Mouse (Mus musculus) ES-Bruce4 (cell line): ENCODE measurements at regions not wholly inside any gene's neighbourhood (a gene's known extent, or its start where the extent isn't known, plus 50 kb on each side); places are given as distances from the start of the nearest gene placed in this dataset.

Experiments
- CTCF ChIP-seq: IDR thresholded peaks from one replicate; pipeline ENCODE4 v1.8.1; 2011; ENCODE audit warnings: low read depth, low read length
- POLR2A ChIP-seq: IDR thresholded peaks from one replicate; pipeline ENCODE4 v1.8.1; 2011; ENCODE audit warnings: low read length; ENCODE audit not compliant: insufficient read depth

GRCm38 (mm10) chr10:116645631-116646030, 64.3 kb upstream of the Cnot2 start:
- TF ChIP-seq CTCF, result no peak
- no peak for TF ChIP-seq POLR2A
